Mouse (Mus musculus): ENCODE data around the gene Dennd1b.

GRCm38 (mm10) chr1:138929985-138930384, 33.2 kb upstream of the Dennd1b start:
- TF ChIP-seq CTCF (IDR thresholded peaks at IDR 0.05; ENCODE audit: extremely low read depth, insufficient read depth, insufficient read length, insufficient replicate concordance) = no peak
- TF ChIP-seq POLR2A (IDR thresholded peaks at IDR 0.05; ENCODE audit: low read depth, low read length) = no peak
